Mouse (Mus musculus) forebrain, embryonic 13.5 days (tissue): ENCODE data around the gene Iqce. TPM values are rescaled to one million over a fixed set of nuclear protein-coding genes. Genes with fewer than 3 reads are reported as not detected.

Experiments
- ATAC-seq: fragments of 200-750 bp; cut with Nextera tagmentation; 2 replicates; pipeline ENCODE4 v1.8.0; 2017
- H3K27ac ChIP-seq: fragments of 300-500 bp; sonication (generic); 2 replicates; pipeline ENCODE4 v1.5.1; 2015; ENCODE audit warnings: inconsistent platforms, mild to moderate bottlenecking, moderate library complexity
- H3K27me3 ChIP-seq: fragments of 300-500 bp; sonication (generic); 2 replicates; pipeline ENCODE4 v1.6.1; 2015; ENCODE audit warnings: mild to moderate bottlenecking, inconsistent platforms
- H3K36me3 ChIP-seq: fragments of 300-500 bp; sonication (generic); 2 replicates; pipeline ENCODE4 v1.6.1; 2015; ENCODE audit warnings: mild to moderate bottlenecking, inconsistent platforms; ENCODE audit not compliant: poor library complexity, severe bottlenecking
- H3K4me1 ChIP-seq: fragments of 300-500 bp; sonication (generic); 2 replicates; pipeline ENCODE4 v1.6.1; 2015; ENCODE audit warnings: inconsistent platforms
- H3K4me2 ChIP-seq: fragments of 300-500 bp; sonication (generic); 2 replicates; pipeline ENCODE4 v1.6.1; 2015; ENCODE audit warnings: inconsistent platforms, mild to moderate bottlenecking, moderate library complexity
- H3K4me3 ChIP-seq: fragments of 300-500 bp; sonication (generic); 2 replicates; pipeline ENCODE4 v1.5.1; 2015; ENCODE audit warnings: mild to moderate bottlenecking, inconsistent platforms
- H3K9ac ChIP-seq: fragments of 300-500 bp; sonication (generic); 2 replicates; pipeline ENCODE4 v1.6.1; 2015; ENCODE audit warnings: mild to moderate bottlenecking, inconsistent platforms
- H3K9me3 ChIP-seq: fragments of 300-500 bp; sonication (generic); replicated peaks from 2 replicates; pipeline ENCODE4 v1.6.1; 2016; ENCODE audit warnings: inconsistent platforms
- WGBS: fragments of 180-500 bp; shearing (Covaris S2); methylation state at CpG from one replicate; pipeline ENCODE4 v1.1.7; 2015; 5-methylcytosine and 5-hydroxymethylcytosine counted together
- polyA plus RNA-seq: library from polyadenylated mRNA; unstranded; fragments of >200 nt; fragmentation: Nextera tagmentation; extraction: Ambion mirVana; gene quantifications from 2 replicates; pipeline ENCODE4 v1.2.1, GENCODE M21; 2015

Gene Iqce
- polyA plus RNA-seq, 1 experiment from 2014 or later, result 20.1 TPM

DNA sequence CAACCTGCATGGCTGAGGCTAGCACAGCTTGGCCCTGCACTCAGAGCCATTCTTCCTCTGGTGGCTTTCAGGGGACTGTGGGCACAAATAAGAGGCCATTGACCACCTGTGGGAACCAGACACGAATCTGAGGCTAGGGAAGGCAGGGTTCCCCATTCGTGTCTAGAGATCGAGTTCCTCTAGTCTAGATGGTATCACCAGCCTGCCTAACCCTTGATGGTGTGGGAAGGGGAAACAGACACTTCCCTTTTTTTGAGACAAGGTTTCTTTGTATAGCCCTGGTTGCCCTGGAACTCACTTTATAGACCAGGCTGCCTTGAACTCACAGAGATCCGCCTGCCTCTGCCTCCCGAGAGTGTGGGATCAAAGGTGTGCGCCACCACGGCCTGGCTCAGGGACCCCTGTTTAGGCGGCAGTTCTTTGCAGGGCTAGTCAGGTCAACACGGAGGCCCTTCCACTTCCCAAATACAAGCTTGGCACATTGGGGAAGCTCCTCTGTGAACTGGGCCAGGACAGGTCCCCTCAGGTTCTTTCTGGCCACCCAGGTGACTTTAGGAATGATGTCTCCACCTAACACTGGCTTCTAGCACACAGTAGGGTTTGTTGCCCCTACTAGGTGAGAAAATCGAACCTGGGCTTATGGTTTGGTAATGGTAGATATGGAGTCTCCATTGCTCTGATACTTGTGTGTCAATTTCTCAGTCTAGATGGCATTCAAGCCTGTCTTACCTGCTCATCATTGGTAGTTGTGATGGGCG is 29.0 kb upstream of the Iqce start:
- Histone ChIP-seq H3K9ac (no peak overlapping the region), H3K4me1 (peaks cover 17% of the 10 kb centered on the region), H3K4me3 (no peak overlapping the region), H3K9me3 (no peaks in the 10 kb centered on the region; the same call in 1 of the 2 replicates), H3K27me3 (peaks cover 20% of the 10 kb centered on the region), H3K4me2 (no peak overlapping the region), H3K27ac (no peak overlapping the region), H3K36me3 (no peaks in the 10 kb centered on the region)
- 90% methylated on average over 11 of the region's 11 CpGs for WGBS
- no peak for ATAC-seq

DNA sequence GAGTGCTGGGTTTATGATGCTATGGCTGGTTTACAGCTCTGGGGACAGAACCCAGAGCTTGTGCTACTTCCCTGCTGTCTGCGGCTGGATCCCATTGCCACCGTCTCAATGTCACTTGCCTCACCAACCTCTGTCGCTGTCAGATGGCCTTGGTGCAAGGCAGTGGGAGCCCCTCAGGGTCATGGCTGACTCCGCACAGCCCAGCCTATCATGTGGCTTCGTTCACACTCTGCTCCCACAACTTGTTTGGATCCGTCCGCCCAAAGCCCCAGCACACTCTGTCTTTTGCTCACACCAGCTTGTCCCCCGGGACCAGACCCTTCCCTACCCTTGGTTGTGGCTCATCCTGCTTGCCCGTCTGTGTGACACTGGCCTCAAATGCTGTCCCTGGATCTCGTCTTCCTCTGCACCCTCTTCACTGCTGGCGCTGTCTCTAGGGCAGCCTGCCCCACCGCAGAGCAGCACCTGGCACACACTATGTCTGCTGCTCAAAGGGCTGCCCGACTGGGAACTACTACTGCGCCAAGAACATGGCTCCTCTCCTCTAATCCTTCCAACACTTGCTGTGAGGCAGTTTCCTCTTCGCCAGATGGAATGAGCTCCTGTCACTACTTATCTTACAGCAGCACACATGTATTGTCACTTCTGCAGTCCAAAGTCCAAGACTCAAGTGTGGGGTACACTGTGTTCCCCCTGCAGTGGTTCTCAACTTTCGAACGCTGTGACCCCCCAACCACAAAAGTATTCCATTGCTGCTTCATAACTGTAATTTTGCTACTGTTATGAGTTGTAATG is 25.0 kb upstream of the Iqce start:
- no peak overlapping the region for H3K4me3 ChIP-seq
- no peaks in the 10 kb centered on the region for H3K9me3 ChIP-seq
- H3K36me3 ChIP-seq, result no peaks in the 10 kb centered on the region
- H3K27me3 ChIP-seq, result no peaks in the 10 kb centered on the region
- ATAC-seq, result no peak
- H3K27ac ChIP-seq, result peak overlapping the region; percentile 5; the same call in 1 of the 2 replicates
- H3K4me1 ChIP-seq, result peaks cover 46% of the 10 kb centered on the region
- no peak overlapping the region for H3K9ac ChIP-seq
- no peak overlapping the region for H3K4me2 ChIP-seq
- 87% methylated on average over 17 of the region's 17 CpGs for WGBS

DNA sequence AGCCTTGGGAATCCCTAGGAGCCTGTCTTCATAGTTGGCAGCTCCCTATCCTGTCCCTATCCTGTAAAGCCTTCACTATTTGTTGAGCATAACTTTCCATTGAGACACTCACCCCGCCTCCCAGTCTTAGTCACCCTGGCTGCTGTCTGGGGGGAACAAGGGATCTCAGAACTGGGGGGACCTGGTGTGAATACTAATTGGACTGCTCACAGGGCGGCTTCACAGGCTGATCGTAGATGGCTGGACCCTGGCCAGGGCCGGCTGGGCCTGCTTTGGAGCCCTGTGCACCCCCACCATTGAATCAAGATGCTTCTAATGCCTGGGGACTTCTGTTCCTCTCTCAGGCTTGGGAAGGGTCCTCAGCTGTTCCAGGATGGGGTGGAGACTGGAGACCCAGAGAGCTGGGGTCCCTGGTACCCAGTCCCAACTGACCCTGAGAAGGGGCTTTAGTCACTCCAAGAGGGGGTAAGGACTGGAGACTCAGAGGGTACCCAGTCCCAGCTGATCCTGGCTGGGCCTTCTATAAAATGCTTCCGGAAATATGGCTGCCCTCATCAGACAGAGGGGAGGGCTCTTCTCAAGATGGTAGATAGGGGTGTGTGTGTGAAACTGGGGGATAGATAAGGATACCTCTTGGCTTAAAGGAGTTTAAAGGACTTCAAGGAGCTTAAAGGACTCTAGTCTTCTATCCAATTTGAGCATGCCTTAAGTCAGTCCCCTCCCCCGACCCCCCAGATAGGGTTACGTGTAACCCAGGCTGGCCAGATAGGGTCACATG is 24.1 kb upstream of the Iqce start:
- no peaks in the 10 kb centered on the region for H3K27me3 ChIP-seq
- H3K36me3 ChIP-seq, result no peaks in the 10 kb centered on the region
- H3K9ac ChIP-seq, result no peak overlapping the region; the same call in 1 of the 2 replicates
- H3K4me2 ChIP-seq, result no peak overlapping the region
- H3K27ac ChIP-seq, result peak overlapping the region; percentile 81
- peak; percentile 85 for ATAC-seq
- 56% methylated on average over 7 of the region's 7 CpGs for WGBS
- H3K9me3 ChIP-seq, result no peaks in the 10 kb centered on the region
- H3K4me3 ChIP-seq, result no peak overlapping the region
- H3K4me1 ChIP-seq, result peaks cover 47% of the 10 kb centered on the region

DNA sequence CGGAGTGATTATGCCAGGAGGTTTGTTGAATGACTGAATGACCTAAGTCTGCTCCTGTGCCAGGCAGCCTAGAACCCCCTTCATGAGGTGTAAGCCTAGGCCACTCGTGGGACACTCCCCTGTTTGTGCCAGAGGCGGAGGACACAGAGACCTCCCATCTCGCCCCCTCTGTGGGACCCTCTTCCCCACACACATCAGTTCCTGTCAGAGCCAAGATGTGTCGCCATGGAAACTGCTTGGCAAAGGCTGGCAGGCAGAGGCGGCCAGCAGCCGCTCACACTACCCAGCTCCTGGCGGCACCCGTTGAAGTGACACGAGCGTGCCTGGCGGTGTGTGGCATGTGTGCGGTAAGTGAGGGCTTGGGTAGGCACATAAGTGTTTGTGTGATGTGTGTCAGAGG is 21.6 kb upstream of the Iqce start, which contains the start of gene Amz1:
TSS of gene Amz1 (plus strand) at position 306 of the 400 bp plus-strand sequence.
- Histone ChIP-seq H3K4me1 (peaks cover 47% of the 10 kb centered on the region), H3K36me3 (peaks cover 14% of the 10 kb centered on the region), H3K9ac (no peak within 1 kb of the TSS; the same call in 1 of the 2 replicates), H3K4me3 (no peak within 1 kb of the TSS), H3K4me2 (peak within 1 kb of the TSS; percentile 23), H3K9me3 (no peaks in the 10 kb centered on the region), H3K27me3 (no peaks in the 10 kb centered on the region), H3K27ac (peak within 1 kb of the TSS; percentile 81; the same call in 1 of the 2 replicates)
- 32% methylated on average over 13 of the region's 13 CpGs for WGBS
- peak; percentile 82 for ATAC-seq

DNA sequence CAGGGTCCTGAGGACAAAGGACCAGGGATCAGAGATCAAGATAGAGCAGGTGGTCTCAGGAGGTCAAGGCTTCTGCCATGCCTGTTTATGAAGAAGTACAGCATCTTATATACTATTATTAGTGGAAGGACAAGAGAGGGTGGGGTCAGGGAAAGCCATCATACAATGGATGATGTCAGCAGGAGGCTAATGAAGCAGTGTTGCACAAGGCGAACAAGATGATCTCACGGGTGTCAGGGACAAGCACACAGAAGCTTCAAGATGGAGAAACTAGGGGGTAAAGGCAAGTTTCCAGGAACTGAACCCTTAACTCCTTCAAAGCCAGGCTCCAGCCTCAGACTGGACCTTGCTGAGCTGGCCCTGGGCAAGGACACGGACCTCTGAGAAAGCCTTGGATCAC is 19.9 kb upstream of the Iqce start:
- Histone ChIP-seq H3K9ac (no peak overlapping the region), H3K4me3 (no peak overlapping the region), H3K4me1 (peaks cover 44% of the 10 kb centered on the region), H3K9me3 (no peaks in the 10 kb centered on the region), H3K27me3 (no peaks in the 10 kb centered on the region), H3K4me2 (no peak overlapping the region), H3K27ac (no peak overlapping the region), H3K36me3 (peaks cover 31% of the 10 kb centered on the region)
- WGBS, result 72% methylated on average over 3 of the region's 3 CpGs
- ATAC-seq, result no peak

DNA sequence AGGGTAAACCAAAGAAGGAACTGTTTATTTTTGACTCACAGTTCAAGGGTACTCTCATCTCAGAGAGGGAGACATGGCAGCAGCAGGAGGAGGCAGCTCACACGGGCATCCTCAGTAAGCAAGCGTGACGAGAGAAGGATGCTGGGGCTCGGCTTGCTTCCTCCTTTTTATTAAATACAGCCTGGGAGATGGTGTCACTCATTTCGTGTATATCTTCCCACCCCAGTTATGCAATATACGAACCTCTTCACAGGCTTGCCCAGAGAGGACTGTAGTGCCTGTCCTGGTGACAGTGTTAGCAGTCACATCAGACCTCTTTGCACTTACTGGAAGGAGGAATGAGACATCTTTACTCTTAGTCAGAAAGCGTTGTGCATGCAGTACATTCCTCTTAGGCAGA is 18.6 kb upstream of the Iqce start:
- Histone ChIP-seq H3K9ac (no peak overlapping the region), H3K4me3 (no peak overlapping the region), H3K27ac (no peak overlapping the region), H3K4me1 (peaks cover 31% of the 10 kb centered on the region), H3K4me2 (no peak overlapping the region), H3K27me3 (no peaks in the 10 kb centered on the region), H3K36me3 (peaks cover 44% of the 10 kb centered on the region), H3K9me3 (no peaks in the 10 kb centered on the region)
- no peak for ATAC-seq
- 86% methylated on average over 7 of the region's 7 CpGs for WGBS

DNA sequence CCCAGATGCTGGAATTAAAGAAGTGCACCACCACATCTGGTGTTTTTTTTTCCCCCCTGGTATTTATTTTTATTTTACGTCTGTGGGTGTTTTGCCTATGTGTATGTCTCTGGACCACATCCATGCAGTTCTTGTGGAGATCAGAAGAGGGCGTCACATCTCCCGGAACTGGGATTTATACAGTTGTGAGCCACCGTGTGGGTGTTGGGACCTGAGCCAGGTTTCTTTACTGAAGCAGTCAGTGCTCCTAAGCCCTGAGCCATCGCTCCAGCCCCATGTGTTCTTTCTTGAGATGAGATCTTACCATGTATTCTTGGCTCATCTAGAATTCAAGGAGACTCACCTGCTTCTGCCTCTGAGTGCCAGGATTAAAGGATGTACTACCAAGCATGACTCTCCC is 8.9 kb upstream of the Iqce start:
- no peak overlapping the region for H3K4me2 ChIP-seq
- H3K27ac ChIP-seq, result no peak overlapping the region
- H3K4me1 ChIP-seq, result peaks cover 4% of the 10 kb centered on the region
- ATAC-seq, result no peak
- no peak overlapping the region for H3K9ac ChIP-seq
- 78% methylated on average over 5 of the region's 5 CpGs for WGBS
- no peak overlapping the region for H3K4me3 ChIP-seq
- H3K27me3 ChIP-seq, result no peaks in the 10 kb centered on the region
- H3K36me3 ChIP-seq, result peaks cover 78% of the 10 kb centered on the region
- H3K9me3 ChIP-seq, result no peaks in the 10 kb centered on the region

DNA sequence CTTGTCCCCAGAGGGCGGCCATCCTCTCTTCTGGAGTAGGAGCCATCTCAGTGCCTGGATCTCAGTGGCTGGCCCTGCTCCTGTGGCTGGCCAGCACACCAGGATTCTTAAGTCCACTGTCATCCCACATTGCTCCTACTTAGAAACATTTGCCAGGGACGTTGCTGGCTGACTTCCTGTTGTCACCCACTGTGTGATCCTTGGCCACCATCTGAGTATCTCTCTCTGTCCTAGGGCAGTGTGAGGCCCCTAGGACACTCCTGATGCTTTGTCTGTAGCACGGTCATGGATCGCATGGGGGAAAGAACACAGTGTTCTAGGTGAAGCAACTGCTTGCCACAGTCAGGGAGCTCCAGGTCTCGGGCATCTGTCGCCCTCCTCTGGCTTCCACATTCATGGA is 8.1 kb upstream of the Iqce start:
- ATAC-seq, result no peak
- Histone ChIP-seq H3K4me3 (no peak overlapping the region), H3K36me3 (peaks cover 71% of the 10 kb centered on the region), H3K4me2 (no peak overlapping the region), H3K9me3 (no peaks in the 10 kb centered on the region), H3K27ac (no peak overlapping the region), H3K9ac (no peak overlapping the region), H3K4me1 (peaks cover 11% of the 10 kb centered on the region), H3K27me3 (no peaks in the 10 kb centered on the region)
- WGBS, result 96% methylated on average over 6 of the region's 6 CpGs

DNA sequence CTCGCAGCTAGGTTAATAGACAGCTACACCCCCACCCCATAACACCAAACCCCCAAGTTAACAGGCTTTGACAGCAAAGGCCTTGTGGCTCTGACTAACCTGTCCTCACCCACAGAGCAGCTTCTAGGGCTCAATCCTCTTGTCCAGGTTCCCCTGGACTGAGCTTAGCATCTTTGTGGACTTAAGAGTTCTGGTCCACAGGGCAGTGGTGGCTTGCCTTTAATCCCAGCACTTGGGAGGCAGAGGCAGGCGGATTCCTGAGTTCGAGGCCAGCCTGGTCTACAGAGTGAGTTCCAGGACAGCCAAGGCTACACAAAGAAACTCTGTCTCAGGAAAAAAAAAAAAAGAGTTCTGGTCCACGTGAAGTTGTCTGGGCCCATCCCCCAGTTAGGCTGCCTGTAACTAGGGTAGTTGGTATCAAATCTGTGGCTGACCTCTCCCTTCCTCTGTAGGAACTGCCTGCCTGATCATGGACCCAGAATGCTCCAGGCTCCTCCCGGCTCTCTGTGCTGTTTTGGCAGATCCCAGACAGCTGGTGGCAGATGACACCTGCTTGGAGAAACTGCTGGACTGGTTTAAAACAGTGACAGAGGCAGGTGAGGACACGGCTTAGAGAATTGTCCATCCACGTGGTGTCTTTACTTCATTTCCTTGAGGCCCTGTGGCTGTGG is 3.5 kb upstream of the Iqce start:
- Histone ChIP-seq H3K27me3 (no peaks in the 10 kb centered on the region), H3K4me3 (peak overlapping the region; percentile 67), H3K36me3 (peaks cover 25% of the 10 kb centered on the region), H3K4me2 (peak overlapping the region; percentile 86), H3K4me1 (peaks cover 40% of the 10 kb centered on the region), H3K27ac (peak overlapping the region; percentile 54; the same call in 1 of the 2 replicates), H3K9me3 (no peaks in the 10 kb centered on the region), H3K9ac (peak overlapping the region; percentile 83)
- ATAC-seq, result no peak; the same call in 1 of the 2 replicates
- 61% methylated on average over 7 of the region's 7 CpGs for WGBS

DNA sequence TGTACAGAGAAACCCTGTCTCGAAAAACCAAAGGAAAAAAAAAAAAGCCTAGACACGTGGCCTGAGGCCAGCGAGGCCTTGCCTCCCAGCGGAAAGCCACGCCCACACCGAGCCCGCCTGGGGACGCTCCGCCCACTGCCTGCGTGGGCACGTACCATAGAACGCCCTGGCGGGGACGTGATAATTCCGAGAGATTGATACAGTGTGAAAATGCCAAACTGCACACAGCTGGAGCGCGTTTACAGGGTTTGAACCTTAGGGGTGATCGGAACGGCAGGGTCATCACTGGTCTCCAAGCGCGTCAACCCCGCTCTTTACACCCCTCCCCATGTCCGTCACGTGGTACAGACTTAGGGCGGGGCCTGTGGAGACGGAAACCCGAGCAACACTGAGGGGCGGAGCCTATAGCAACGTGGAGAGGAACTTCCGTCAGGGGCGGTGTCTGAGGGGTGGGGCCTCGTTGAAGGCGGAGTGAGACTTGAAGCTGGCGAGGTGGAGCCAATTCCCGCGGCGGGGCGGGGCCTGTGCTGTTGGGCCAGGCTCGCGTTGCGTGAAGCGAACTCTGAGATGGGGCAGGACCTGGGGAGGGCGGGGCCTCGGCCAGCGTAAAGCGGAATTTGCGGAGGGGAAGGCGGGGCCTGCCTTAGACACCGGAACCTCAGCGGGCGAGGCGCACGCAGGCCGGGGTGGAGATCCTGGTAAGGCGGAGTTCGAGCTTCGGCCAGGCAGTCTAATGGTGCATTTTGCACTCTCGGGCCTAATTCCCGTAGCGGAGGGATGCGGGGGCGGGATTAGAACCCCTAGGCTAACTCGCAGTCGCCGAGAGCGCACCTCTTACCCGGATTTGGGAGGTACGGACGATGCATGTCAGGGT is 2.4 kb upstream of the Iqce start, which contains the start of gene Brat1:
TSS of gene Brat1 (plus strand) at position 634 of the 874 bp plus-strand sequence.
- peak within 1 kb of the TSS; percentile 67 for H3K4me3 ChIP-seq
- no peaks in the 10 kb centered on the region for H3K9me3 ChIP-seq
- H3K27me3 ChIP-seq, result no peaks in the 10 kb centered on the region
- peak; percentile 95 for ATAC-seq
- H3K36me3 ChIP-seq, result peaks cover 15% of the 10 kb centered on the region; the same call in 1 of the 2 replicates
- WGBS, result under 1% methylated on average over 61 of the region's 69 CpGs
- H3K27ac ChIP-seq, result peak within 1 kb of the TSS; percentile 81
- peak within 1 kb of the TSS; percentile 83 for H3K9ac ChIP-seq
- H3K4me2 ChIP-seq, result peak within 1 kb of the TSS; percentile 86
- peaks cover 48% of the 10 kb centered on the region for H3K4me1 ChIP-seq
